Mouse (Mus musculus): ENCODE measurements around the gene Sdhc.
"Not testable (repeated sequence)": the region's sequence is repeated elsewhere in the genome, so short reads cannot be mapped to it uniquely, and the experiment has no call there.

Sdhc gene

DNA sequence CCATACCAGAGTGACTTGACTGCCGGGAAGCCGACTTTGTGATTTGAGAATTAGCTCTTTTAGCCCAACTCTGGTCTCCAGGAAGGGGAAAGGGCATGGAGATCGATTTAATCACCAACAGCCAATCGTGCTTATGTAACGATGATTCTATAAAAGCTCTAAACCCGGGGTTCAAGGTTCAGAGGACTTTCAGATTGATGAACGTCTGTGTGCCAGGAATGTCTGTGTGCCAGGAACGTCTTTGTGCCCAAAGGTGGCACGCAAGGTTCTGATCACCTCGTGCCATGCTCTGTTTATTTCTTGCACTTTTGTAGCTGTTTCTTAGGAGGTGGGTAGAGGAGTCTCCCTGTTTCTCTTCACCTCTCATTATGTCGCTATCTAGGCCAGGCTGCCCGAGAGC is 18.5 kb upstream of the Sdhc start:
- no peak for DNase-seq (ENCODE audit: low read depth, low spot score)

DNA sequence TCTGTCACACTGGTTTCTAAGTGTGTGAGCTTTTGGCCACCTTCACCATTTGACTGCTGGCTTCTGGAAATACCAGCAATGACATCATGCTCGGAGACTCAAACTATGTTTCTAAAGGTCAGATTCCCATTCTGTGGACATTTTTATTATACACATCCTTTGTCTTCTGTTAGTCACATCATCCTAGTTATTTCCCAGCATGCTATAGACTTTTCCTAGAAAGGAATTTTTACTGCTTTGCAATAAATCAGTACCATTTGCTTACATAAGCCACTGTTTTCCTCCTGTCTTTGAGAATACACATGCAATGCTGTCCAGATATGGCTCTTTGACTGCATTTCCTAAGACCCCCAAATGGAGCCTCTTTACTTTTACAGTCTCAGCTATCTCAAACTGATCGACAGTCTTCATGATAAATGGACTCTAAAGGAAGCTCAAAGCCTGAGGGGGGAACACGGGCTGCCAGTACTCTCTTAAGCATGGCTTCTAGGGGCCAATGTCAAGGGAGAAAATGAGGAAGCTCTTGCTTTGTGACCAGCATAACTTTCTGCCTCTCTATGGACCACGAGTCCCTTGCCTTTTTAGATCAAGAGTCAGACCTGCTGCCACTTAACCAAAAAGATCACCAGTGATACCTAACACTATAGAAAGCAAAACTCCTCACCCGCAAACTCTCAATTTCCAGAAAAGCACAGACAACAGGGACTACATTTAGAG is 15.4 kb upstream of the Sdhc start:
- no peak for DNase-seq (ENCODE audit: low read depth, low spot score)

DNA sequence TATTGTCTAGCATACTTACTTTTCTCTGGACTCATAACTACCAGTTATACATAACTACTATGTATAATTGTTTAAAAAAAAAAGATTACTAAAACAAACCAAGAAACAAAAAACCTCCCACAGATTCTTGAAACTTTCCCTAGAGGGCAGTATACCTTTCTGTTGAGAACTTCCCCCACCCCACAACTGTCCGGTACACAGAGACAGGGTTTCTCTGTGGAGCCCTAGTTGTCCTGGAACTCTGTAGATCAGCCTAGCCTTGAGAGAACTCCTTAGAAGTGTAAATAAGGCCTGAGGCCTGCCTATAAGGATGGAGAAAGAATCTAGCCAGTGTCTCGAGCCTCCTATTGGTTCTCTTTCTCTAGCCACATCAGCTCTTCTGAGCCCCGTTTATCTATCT is 13.9 kb upstream of the Sdhc start:
- DNase-seq (ENCODE audit: low read depth, low spot score) = peak; percentile 34

DNA sequence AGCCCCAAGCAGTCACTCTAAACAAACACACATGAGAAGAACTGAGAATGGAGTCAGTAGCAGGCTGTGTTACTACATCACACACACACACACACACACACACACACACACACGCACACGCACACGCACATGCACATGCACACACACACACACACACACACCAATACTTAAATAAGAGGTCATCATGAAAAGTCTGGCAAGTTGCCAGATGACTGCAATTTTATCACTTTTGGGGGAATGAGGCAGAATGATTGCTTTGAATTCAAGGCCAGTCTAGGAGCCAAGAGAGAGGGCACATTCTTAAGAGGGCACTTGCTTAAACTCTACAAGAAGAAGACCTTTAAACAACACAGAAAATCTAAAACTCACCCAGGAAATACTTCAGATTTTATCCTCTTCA is 12.1 kb upstream of the Sdhc start:
- DNase-seq (ENCODE audit: low read depth, low spot score) = no peak

DNA sequence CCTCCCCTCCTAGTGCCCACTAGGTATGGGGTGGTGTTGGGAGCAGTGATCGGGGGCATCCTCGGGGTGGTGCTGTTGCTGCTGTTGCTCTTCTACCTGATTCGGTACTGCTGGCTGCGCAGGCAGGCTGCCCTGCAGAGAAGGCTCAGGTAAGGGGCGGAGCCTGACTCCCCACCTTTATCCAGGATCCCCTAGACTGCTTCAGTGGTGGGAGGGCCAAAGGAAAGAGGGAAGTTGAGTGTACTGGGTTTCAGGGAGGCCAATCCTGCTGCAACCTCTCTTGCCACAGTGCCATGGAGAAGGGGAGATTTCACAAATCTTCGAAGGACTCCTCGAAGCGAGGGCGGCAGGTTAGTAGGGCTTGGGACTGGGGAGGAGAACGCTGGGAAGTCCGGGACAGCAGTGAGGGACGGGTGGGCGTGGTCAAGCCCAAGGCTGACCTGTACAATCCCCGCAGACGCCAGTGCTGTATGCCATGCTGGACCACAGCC is 9.1 kb upstream of the Sdhc start:
- no peak for DNase-seq (ENCODE audit: low read depth, low spot score)

DNA sequence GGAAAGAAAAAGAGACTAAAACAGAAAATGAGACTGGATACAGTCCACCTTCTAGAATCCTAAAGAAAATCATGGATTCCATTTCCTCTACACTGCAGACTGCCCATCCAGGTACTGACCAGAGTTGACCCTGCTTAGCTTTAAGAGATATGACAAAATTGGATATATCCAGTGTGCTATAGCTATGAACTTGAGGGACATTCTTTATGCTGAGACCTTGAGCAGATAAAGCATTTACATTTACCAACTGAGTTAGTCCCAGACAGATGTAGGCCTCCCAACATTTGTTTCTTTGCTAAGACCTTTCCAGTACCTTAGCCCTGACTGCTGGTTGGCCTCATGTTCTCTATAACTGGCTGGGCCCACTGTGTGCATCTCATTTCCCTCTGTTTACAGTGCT is 7.6 kb upstream of the Sdhc start:
- DNase-seq (ENCODE audit: low read depth, low spot score) = no peak

DNA sequence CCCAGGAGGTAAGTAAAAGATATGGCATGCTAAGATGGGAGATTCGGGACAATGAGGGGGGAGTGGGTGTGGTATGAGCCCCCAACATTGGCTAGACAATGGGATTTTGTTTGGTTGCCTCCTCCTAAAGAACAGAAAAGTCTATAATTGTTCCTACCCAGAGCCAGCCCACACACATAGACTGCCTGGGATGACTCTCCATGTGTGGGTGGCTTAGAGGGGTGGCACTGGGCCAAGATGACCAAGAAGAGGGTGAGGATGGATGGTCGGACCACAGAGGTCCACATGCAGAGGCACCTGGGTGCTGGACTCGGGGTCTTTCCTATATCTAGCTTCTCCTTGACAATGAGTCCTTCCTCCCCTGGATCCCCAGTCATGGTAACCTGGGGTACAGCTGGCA is 6.2 kb upstream of the Sdhc start:
- peak; percentile 27 for DNase-seq (ENCODE audit: low read depth, low spot score)

DNA sequence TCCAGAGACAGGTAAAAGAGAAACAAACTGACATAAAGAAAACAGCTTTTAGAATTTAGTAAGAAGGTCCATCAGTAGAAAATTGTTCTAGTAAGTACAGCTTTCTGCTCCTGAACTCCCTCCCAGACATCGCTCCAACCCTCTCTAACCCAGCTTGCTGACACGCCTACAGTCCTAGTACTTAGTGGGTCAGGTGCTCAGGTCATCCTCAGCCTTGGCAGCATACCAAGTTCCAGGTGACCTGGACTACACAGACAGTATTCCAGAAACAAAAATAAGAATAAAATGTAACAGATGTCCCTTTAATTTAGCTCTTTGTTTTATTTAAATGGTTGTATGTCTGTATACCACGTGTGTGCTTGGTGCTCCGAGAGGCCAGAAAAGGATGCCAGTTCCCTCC is 1.6 kb upstream of the Sdhc start:
- no peak for DNase-seq (ENCODE audit: low read depth, low spot score)

DNA sequence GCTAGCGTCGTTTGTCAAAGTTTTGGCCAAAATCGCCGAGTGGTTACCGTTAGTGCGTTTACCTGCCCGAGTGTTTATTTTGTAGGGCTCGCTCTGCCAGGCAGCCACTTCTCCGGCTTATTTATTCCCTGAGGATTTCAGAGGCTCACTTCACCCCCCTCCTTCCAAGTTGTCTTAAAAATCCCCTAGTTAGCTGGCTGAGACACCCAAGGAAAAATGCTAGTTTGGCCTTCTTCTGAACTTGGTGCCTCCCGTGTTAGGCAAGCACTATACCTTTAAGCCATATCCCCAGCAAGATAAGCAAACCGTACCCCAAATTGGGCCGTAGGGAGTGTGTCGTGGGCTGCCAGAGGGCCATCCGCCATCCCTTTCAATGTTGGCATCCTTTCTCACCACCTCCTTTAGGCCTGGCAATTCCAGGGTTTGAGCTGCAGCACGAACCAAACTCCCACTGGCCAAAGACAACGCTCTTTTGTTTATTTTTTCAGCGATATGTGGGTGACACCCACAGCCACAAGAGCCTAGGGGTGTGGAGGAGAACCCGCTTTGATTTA is 512 bp upstream of the Sdhc start:
- DNase-seq (ENCODE audit: low read depth, low spot score) = peak; percentile 70

DNA sequence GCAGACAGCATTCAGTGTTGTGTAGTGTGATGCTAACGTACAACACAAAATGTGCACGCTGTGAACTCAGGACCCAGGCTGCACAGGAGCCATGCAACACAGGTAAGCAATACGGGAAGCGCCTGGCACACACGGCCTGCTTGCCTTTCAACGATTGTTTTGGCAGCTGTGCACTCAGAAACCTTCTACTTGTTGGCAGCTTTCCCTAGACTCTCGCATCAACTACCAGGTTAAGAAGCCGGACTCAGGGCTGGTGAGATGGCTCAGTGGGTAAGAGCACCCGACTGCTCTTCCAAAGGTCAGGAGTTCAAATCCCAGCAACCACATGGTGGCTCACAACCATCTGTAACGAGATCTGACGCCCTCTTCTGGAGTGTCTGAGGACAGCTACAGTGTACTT is 7.4 kb downstream of the Sdhc start:
- not testable (repeated sequence) for DNase-seq (ENCODE audit: low read depth, low spot score)

DNA sequence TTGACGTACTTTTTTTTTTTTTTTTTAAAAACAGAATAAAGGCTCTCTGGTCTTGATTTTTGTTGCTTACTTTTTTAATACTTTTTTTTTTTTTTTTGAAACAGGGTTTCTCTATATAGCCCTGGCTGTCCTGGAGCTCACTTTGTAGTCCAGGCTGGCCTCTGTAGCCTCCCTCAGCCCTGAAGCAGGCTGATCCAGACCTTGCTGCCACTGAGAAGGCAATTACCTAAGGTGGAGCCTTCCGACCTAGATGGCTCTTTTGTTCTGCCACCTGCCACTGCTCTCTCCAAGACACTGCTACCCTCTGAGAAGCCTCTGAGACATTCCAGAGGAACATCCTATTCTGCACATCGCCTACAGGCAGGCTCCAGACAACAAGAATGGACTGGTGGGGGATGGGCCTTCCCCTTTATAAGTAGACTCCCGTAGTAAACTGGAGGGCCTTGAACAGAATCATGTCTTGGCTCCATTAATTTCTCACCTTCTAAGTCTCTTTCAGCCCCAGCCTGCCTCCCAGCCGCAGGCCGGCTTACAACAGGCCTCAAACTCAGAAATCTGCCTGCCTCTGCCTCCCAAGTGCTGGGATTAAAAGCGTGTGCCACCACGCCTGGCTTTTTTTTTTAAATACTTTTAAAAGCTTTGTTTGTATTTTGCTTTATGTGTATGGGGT is 12.8 kb downstream of the Sdhc start:
- DNase-seq (ENCODE audit: low read depth, low spot score) = not testable (repeated sequence)

DNA sequence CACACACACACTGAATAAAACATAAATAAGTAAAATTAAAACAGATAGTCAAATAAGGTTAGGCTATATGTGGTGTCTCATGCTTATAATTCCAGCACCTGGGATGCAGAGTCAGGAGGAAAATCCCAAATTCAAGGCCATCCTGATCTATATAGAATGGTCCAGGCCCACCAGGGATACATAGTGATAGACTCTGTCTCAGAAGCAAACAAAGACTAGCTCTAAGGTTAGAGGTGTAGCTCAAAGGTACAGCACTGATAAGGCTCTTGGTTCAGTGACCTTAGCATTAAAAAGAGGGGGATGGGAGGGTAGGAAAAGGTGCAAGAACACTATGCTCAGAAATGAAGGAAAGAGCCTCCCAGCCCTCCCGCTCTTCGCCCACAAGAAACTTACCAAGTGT is 14.8 kb downstream of the Sdhc start:
- DNase-seq (ENCODE audit: low read depth, low spot score) = no peak

DNA sequence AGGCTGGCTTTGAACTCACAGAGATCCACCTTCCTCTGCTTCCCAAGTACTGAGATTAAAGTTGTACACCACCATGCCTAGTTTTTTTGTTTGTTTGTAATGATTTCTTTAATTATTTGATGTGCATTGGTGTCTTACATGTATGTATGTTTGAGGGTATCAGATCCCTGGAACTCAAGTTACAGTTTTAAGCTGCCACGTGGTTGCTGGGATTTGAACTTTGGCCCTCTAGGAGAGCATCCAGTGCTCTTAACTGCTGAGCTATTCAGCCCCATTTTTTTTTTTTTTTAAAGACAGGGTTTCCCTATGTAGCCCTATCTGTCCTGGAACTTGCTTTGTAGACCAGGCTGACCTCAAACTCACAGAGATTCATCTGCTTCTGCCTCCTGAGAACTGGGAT is 19.4 kb downstream of the Sdhc start:
- no peak for DNase-seq (ENCODE audit: low read depth, low spot score)

DNA sequence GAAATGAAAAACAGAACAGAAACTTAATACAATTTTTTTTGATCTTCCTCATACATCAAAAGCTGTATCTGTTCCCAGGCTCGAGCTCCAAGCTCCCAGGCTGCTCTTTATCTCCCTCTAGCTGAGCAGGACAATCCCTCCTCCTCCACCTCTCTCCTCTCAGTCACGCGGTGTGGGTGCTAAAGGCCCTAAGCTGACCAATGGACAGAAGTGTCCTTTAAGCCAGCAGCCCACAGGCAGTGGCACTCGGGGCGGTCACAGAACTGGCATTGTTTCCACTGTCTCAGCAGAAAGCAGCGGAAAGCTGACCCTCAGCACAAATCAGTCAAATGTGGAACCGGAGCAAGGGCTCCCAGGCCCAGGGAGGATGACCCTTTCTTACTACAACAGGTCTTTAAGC is 21.2 kb downstream of the Sdhc start:
- peak; percentile 88 for DNase-seq (ENCODE audit: low read depth, low spot score)

DNA sequence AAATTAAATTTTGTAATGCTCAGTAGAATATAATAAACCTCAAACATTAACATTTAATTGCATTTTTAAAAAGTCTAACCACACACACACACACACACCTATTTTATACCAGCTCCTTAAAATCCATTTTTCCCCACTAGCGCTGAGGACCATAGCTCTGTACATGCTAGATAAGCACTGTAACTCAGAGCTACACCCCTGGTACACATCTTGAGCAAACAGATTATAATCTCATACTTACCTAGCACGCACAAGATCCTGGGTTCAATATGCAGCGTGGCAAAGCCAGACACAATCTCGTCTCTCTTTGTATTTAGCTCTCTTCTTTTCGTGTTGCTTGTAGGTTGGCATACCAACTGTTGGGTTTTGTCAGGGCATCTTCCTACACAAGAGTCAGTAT is 26.0 kb downstream of the Sdhc start:
- DNase-seq (ENCODE audit: low read depth, low spot score) = no peak

DNA sequence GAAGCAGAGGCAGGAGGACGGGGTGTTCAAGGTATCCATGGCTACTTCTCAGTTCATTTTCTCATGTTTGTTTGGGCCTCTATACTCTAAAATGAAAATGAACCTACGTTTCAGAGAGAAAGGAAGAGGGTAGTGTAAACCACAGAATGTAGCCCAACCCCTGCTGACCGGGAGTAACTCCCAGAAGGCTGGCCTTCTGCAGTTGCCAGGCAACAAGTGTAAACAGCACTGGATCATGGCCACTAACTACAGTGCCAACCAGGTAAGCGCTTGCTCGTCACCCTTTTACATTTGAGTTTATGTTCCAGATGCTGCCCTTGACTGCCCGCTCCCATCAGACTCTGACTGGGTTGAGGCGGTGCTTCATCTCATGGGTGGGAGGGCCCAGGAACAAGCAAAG is 27.5 kb downstream of the Sdhc start:
- DNase-seq (ENCODE audit: low read depth, low spot score) = no peak

DNA sequence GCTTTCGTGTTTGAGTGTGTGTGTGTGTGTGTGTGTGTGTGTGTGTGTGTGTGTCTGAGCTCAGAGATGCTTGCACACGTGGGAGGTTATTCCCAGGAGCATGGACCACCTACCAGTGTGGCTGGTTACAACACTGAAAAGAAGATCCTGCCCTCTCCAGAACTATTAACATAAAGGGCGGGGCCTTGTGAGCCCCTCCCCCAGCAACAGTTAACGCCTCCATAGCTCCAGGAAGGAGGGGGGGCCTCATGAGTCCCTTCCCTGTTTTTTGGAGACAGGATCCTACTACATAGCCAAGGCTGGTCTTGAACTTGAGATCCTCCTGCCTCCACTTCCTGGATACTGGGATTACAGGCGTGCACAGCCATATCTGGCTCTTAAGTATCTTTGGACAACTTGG is 28.6 kb downstream of the Sdhc start:
- DNase-seq (ENCODE audit: low read depth, low spot score) = no peak

DNA sequence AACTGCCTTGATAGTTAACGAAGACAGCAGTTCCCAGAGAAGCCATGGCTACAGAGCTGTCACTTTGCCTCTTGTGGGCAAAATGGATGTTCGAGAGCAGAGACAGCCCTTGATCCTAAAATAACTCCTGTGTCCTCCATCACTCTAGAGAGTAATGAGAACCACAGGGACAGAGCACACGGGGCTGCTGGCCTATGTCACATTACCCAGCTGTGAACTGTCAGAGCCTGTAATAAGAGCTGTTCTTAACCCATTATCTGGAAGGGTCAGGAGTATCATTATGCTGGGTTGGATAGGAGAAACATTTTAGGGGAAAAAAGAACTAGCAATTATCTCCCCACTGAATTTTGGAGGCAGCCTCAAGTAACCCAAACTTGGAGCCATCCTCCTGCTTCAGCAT is 29.5 kb downstream of the Sdhc start:
- no peak for DNase-seq (ENCODE audit: low read depth, low spot score)

DNA sequence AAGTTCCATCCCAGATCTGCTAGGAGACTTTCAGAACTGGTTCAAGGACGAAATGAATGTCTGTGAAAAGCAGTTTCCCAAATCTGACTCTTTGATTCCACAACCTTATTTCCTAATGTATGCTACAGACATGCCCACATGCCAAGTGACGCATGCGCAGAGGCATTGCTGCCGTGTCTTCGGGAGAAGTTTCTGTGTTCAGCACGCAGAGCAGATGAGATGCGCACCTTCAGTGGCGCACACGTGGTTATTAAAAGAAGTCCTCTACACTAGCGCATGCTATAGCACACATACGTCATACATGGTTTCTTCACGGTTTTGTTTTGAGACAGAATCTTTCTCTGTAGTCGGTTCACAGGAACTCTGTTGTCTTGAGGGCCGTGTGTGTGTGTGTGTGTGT is 31.0 kb downstream of the Sdhc start:
- DNase-seq (ENCODE audit: low read depth, low spot score) = peak; percentile 29

DNA sequence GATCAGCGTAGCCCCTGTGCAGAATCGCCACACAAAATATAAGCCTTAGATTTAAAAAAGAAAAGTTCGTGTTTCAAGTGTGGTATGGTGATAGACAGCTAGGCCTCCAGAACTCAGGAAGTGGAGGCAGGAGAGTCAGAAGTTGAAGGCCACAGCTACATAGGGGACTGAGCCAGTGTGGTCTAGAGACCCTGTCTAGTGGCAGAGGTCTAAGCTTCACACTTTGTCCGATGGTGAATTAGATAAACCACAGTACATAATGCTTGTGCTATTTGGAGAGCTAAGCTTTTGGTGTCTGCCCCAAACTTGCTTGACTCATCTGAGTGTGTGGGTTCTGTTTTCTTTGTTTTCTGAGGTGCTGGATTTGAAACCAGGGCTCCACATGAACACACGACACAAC is 31.4 kb downstream of the Sdhc start:
- no peak for DNase-seq (ENCODE audit: low read depth, low spot score)

DNA sequence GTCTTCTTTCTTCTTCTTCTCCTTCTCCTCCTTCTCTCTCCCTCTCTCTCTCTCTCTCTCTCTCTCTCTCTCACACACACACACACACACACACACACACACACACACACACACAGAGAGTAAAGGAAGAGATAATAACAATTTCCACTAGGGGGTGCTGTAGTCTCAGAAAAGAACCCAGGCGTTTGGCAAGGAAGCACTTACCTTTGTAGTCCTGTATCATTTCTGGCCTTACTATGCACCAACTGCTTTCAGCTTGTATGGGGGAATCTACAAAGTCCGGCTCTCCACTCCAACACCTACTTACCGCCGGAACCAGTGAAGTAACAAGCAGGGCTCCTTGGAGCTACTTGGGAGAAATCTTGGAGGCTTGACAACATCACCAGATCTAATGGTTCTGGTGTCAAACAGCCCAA is 32.1 kb downstream of the Sdhc start:
- DNase-seq (ENCODE audit: low read depth, low spot score) = peak; percentile 92

DNA sequence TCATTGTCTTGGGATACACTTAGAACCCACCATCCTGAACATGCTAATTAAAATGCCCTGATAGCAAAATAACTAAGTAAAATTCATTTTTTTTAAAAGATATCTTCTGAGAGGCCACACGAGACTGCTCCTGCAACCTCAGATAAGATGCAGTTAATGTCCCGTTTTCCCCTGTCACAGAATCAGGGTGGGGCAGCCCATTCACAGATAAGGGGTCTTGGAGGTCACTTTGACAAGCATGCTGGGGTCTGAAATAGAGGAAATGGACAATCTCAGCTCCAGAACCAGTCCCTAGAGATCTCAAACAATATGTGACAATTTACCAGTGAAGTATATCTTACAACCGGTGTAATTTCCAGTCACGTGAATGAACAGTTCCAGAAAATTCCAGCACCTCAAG is 34.1 kb downstream of the Sdhc start:
- no peak for DNase-seq (ENCODE audit: low read depth, low spot score)

DNA sequence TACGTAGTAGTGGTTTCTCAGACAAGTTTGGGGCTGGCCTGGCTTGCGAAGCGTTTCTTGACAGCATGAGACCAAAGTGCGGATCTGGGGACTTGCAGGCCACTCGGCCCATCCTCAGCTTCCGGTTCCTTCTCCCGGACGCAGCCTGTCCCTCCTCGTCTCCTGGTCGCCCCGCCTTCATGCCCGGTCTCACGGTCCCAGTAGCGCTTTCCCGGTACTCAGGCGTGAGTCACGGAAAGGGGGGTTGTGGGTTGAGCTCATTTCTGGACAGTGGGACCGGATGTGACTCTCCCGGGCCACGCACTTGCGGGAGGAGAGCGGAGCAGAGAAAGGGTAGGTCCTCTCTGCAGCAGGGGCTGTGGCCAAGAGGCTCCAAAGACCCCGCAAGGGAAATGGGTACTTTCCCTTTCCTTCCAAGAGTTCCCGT is 36.5 kb downstream of the Sdhc start, which contains the start of gene Cfap126:
Gene Cfap126 (plus strand): TSS at position 46 of the 427 bp plus-strand sequence.
- DNase-seq (ENCODE audit: low read depth, low spot score) = peak; percentile 90
